Mouse (Mus musculus) forebrain, embryonic 16.5 days (tissue): ENCODE results near the gene Yjefn3. TPM values are rescaled to one million over a fixed set of nuclear protein-coding genes. Genes with fewer than 3 reads are reported as not detected.

Source experiments
- polyA plus RNA-seq: library from polyadenylated mRNA; unstranded; fragments of >200 nt; fragmentation: Nextera tagmentation; extraction: Ambion mirVana; gene quantifications from 2 replicates; pipeline ENCODE4 v1.2.1, GENCODE M21; 2015

Gene Yjefn3
- polyA plus RNA-seq, 1 experiment from 2014 or later, result 10.1 TPM

Other genes starting within 250 kb of the Yjefn3 start
- 1.9 and 2.6 TPM in 2 replicates for gene Zfp964, start 248.2 kb downstream of the Yjefn3 start, polyA plus RNA-seq
- 33.5 and 41.5 TPM in 2 replicates for gene Zfp869, start 192.0 kb downstream of the Yjefn3 start, polyA plus RNA-seq
- 9.6 and 10.0 TPM in 2 replicates for gene Zfp963, start 152.7 kb downstream of the Yjefn3 start, polyA plus RNA-seq
- gene Gm20422, start 127.8 kb downstream of the Yjefn3 start, polyA plus RNA-seq, result 0.35 and 0.97 TPM in 2 replicates
- gene Atp13a1, start 111.5 kb downstream of the Yjefn3 start, polyA plus RNA-seq, result 57.1 and 58.0 TPM in 2 replicates
- gene Zfp866, start 111.5 kb downstream of the Yjefn3 start, polyA plus RNA-seq, result 48.5 and 51.0 TPM in 2 replicates
- 40.0 and 51.7 TPM in 2 replicates for gene Gmip, start 94.0 kb downstream of the Yjefn3 start, polyA plus RNA-seq
- 0.73 and 0.84 TPM in 2 replicates for gene Lpar2, start 80.3 kb downstream of the Yjefn3 start, polyA plus RNA-seq
- gene Pbx4, start 70.2 kb downstream of the Yjefn3 start, polyA plus RNA-seq, result 47.2 and 48.0 TPM in 2 replicates
- 4.9 and 5.0 TPM in 2 replicates for gene Cilp2, start 15.0 kb downstream of the Yjefn3 start, polyA plus RNA-seq
- 2.7 and 2.8 TPM in 2 replicates for gene Tssk6, start 528 bp downstream of the Yjefn3 start, polyA plus RNA-seq
- gene Ndufa13, start 154 bp downstream of the Yjefn3 start, polyA plus RNA-seq, result 144 and 145 TPM in 2 replicates
- 22.6 and 23.5 TPM in 2 replicates for gene Gatad2a, start 93.7 kb upstream of the Yjefn3 start, polyA plus RNA-seq
- gene Mau2, start 140.0 kb upstream of the Yjefn3 start, polyA plus RNA-seq, result 85.6 and 93.5 TPM in 2 replicates
- 59.2 and 67.5 TPM in 2 replicates for gene Sugp1, start 140.1 kb upstream of the Yjefn3 start, polyA plus RNA-seq
- gene Tm6sf2, start 170.2 kb upstream of the Yjefn3 start, polyA plus RNA-seq, result 1.0 and 1.2 TPM in 2 replicates
- 0.25 and 0.63 TPM in 2 replicates for gene Hapln4, start 180.7 kb upstream of the Yjefn3 start, polyA plus RNA-seq
- gene Ncan, start 218.2 kb upstream of the Yjefn3 start, polyA plus RNA-seq, result 145 and 166 TPM in 2 replicates
- 44.0 and 44.8 TPM in 2 replicates for gene Nr2c2ap, start 228.6 kb upstream of the Yjefn3 start, polyA plus RNA-seq
- gene Rfxank, start 236.4 kb upstream of the Yjefn3 start, polyA plus RNA-seq, result 10.5 and 14.4 TPM in 2 replicates
- gene Borcs8, start 236.8 kb upstream of the Yjefn3 start, polyA plus RNA-seq, result 48.1 and 60.0 TPM in 2 replicates
- gene Mef2b, start 237.0 kb upstream of the Yjefn3 start, polyA plus RNA-seq, result 0.34 and 0.81 TPM in 2 replicates